Mouse (Mus musculus): ENCODE data around the gene Gpr25.

Gpr25 gene

GRCm38 (mm10) chr1:136232986-136233790 is 27.5 kb downstream of the Gpr25 start:
- peak; percentile 63 for DNase-seq (ENCODE audit: extremely low spot score)

- peak; percentile 29 for DNase-seq (ENCODE audit: extremely low spot score)
Measured at GRCm38 (mm10) chr1:136232285-136232926, 28.3 kb downstream of the Gpr25 start.

GRCm38 (mm10) chr1:136231596-136231995 is 29.1 kb downstream of the Gpr25 start:
- DNase-seq (ENCODE audit: extremely low spot score), result peak; percentile 28

- peak; percentile 20 for DNase-seq (ENCODE audit: extremely low spot score)
Measured at GRCm38 (mm10) chr1:136230201-136230600, 30.5 kb downstream of the Gpr25 start.

- DNase-seq (ENCODE audit: extremely low spot score), result peak; percentile 23
Measured at GRCm38 (mm10) chr1:136229040-136229373, 31.7 kb downstream of the Gpr25 start.

- DNase-seq (ENCODE audit: extremely low spot score), result peak; percentile 35
Measured at GRCm38 (mm10) chr1:136228328-136229039, 32.2 kb downstream of the Gpr25 start.

- no peak for DNase-seq (ENCODE audit: extremely low spot score)
Measured at GRCm38 (mm10) chr1:136227870-136228269, 32.8 kb downstream of the Gpr25 start.

- no peak for DNase-seq (ENCODE audit: extremely low spot score)
Measured at GRCm38 (mm10) chr1:136226626-136227025, 34.0 kb downstream of the Gpr25 start.

- DNase-seq (ENCODE audit: extremely low spot score), result no peak
Measured at GRCm38 (mm10) chr1:136225846-136226245, 34.8 kb downstream of the Gpr25 start.

- DNase-seq (ENCODE audit: extremely low spot score), result no peak
Measured at GRCm38 (mm10) chr1:136223758-136224342, 36.8 kb downstream of the Gpr25 start.

- no peak for DNase-seq (ENCODE audit: extremely low spot score)
Measured at GRCm38 (mm10) chr1:136222386-136222785, 38.3 kb downstream of the Gpr25 start.

- DNase-seq (ENCODE audit: extremely low spot score), result no peak
Measured at GRCm38 (mm10) chr1:136220037-136220871, 40.4 kb downstream of the Gpr25 start.

- no peak for DNase-seq (ENCODE audit: extremely low spot score)
Measured at GRCm38 (mm10) chr1:136214304-136214703, 46.4 kb downstream of the Gpr25 start.

GRCm38 (mm10) chr1:136212803-136213202 is 47.9 kb downstream of the Gpr25 start, which contains the start of gene Mroh3:
TSS of gene Mroh3 (minus strand) at chr1:136212828.
- DNase-seq (ENCODE audit: extremely low spot score), result peak; percentile 54
